Mouse (Mus musculus) C2C12 (cell line): Measurements from ENCODE around the gene Olfr68.

Experiments
- CEBPB ChIP-seq: IDR thresholded peaks from one replicate; pipeline ENCODE4 v1.6.1; 2011; ENCODE audit warnings: low read depth, mild to moderate bottlenecking, control low read depth, moderate library complexity
- CTCF ChIP-seq: IDR thresholded peaks from one replicate; pipeline ENCODE4 v1.5.1; 2011; ENCODE audit not compliant: control insufficient read depth, insufficient read depth, insufficient read length
- FOSL1 ChIP-seq: IDR thresholded peaks from one replicate; pipeline ENCODE4 v1.8.0; 2011; ENCODE audit warnings: mild to moderate bottlenecking, low read length; ENCODE audit not compliant: poor library complexity, insufficient read depth, severe bottlenecking
- MAX ChIP-seq: IDR thresholded peaks from one replicate; pipeline ENCODE4 v1.6.1; 2011; ENCODE audit warnings: mild to moderate bottlenecking, control low read depth
- MYOD1 ChIP-seq: IDR thresholded peaks from one replicate; pipeline ENCODE4 v1.6.1; 2011; ENCODE audit warnings: low read depth; ENCODE audit not compliant: control insufficient read depth, insufficient read length
- MYOG ChIP-seq: IDR thresholded peaks from one replicate; pipeline ENCODE4 v1.6.1; 2011; ENCODE audit not compliant: control insufficient read depth, insufficient read length; ENCODE audit errors: extremely low read depth
- USF1 ChIP-seq: IDR thresholded peaks from one replicate; pipeline ENCODE4 v1.6.1; 2011; ENCODE audit warnings: low read depth, mild to moderate bottlenecking, control low read depth, moderate library complexity

DNA sequence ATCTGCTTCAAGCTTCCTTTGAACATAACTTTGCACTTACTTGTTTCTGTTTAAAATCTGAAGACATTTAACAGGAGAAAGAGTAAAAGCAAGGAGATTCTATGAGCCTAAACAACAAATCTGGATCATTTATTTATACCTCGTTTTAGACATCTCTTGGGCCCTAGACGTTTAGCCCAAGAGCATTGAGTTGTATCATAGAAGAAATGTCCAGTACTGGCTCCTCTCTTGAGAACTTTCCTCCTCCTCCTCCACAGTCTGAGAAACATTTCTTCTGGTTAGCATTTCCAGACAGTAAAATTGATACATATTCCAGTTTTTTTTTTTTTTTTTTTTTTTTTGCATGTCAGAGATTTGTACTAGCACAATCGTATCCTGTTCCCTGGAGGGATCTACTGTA lies 12.2 kb upstream of the Olfr68 start, which contains the start of gene Olfr67:
- TF ChIP-seq CEBPB (no peak), CTCF (no peak), USF1 (no peak), MYOG (no peak), MAX (no peak), FOSL1 (no peak), MYOD1 (no peak)
